Mouse (Mus musculus) heart, postnatal 0 days (tissue): ENCODE measurements around the gene Pkd1l3.

Experiments used
- CTCF ChIP-seq: IDR thresholded peaks from 2 replicates; pipeline ENCODE4 v1.5.1; 2016; ENCODE audit warnings: antibody characterized with exemption, control low read depth, low read depth
- EP300 ChIP-seq: IDR thresholded peaks from 2 replicates; pipeline ENCODE4 v1.6.1; 2016; ENCODE audit warnings: antibody characterized with exemption, low read depth

- TF ChIP-seq CTCF (no peak), EP300 (no peak)
These were observed at the start of gene Pkd1l3 for GRCm38 (mm10) chr8:109614243-109615210.
